Mouse (Mus musculus) bone marrow macrophage, adult 2 months (primary cell): ENCODE results near the gene Akap7. TPM values are rescaled to one million over a fixed set of nuclear protein-coding genes. Genes with fewer than 3 reads are reported as not detected.

Source experiments
- H3K27ac ChIP-seq: 2 replicates; pipeline ENCODE4 v1.5.1; 2012; ENCODE audit warnings: low read depth, low read length; ENCODE audit not compliant: insufficient read depth
- H3K4me1 ChIP-seq: 2 replicates; pipeline ENCODE4 v1.6.1; 2012; ENCODE audit warnings: low read length; ENCODE audit not compliant: control insufficient read depth, insufficient read depth
- H3K4me3 ChIP-seq: 2 replicates; pipeline ENCODE4 v1.5.1; 2012; ENCODE audit warnings: mild to moderate bottlenecking, low read length, moderate library complexity; ENCODE audit not compliant: insufficient read depth
- CTCF ChIP-seq: IDR thresholded peaks from 2 replicates; pipeline ENCODE4 v1.5.1; 2012; ENCODE audit warnings: low read depth, mild to moderate bottlenecking, low read length, moderate library complexity
- POLR2A ChIP-seq: IDR thresholded peaks from 2 replicates; pipeline ENCODE4 v1.6.1; 2012; ENCODE audit warnings: mild to moderate bottlenecking, low read depth, low read length, borderline replicate concordance
- polyA plus RNA-seq: library from polyadenylated mRNA; stranded (reverse); fragments of >200 nt; gene quantifications from 2 replicates; pipeline ENCODE4 v1.2.4, GENCODE M21; 2012; ENCODE audit not compliant: missing spikeins, insufficient read depth, insufficient read length

The Akap7 gene
- polyA plus RNA-seq, result 16.9 and 26.0 TPM in 2 replicates

GRCm38 (mm10) chr10:25307770-25308169, at the start of gene Akap7:
Akap7 (minus strand) TSS chr10:25307870.
- Histone ChIP-seq H3K27ac (no peak within 1 kb of the TSS), H3K4me3 (no peak within 1 kb of the TSS), H3K4me1 (peaks cover 14% of the 10 kb centered on the region)
- TF ChIP-seq CTCF, result no peak
- no peak for TF ChIP-seq POLR2A

- no peak overlapping the region for H3K4me3 ChIP-seq
- no peak for TF ChIP-seq POLR2A
- TF ChIP-seq CTCF, result no peak
- no peak overlapping the region for H3K27ac ChIP-seq
- H3K4me1 ChIP-seq, result no peaks in the 10 kb centered on the region
Observed at GRCm38 (mm10) chr10:25354390-25354789, 46.7 kb upstream of the Akap7 start.

- H3K4me3 ChIP-seq, result no peak overlapping the region
- TF ChIP-seq POLR2A (no peak), CTCF (no peak)
- H3K27ac ChIP-seq, result no peak overlapping the region
- no peaks in the 10 kb centered on the region for H3K4me1 ChIP-seq
Observed at GRCm38 (mm10) chr10:25353941-25354340, 46.3 kb upstream of the Akap7 start.

- H3K27ac ChIP-seq, result no peak overlapping the region
- H3K4me1 ChIP-seq, result 0 out of 2 replicates have a peak, but pooled peaks cover 4% of the 10 kb centered on the region
- H3K4me3 ChIP-seq, result no peak overlapping the region
- TF ChIP-seq CTCF, result no peak
- TF ChIP-seq POLR2A, result no peak
Observed at GRCm38 (mm10) chr10:25342801-25343200, 35.1 kb upstream of the Akap7 start.

- TF ChIP-seq CTCF, result no peak
- no peak for TF ChIP-seq POLR2A
- 0 out of 2 replicates have a peak, but pooled peaks cover 4% of the 10 kb centered on the region for H3K4me1 ChIP-seq
- no peak overlapping the region for H3K27ac ChIP-seq
- H3K4me3 ChIP-seq, result no peak overlapping the region
Observed at GRCm38 (mm10) chr10:25340675-25341074, 33.0 kb upstream of the Akap7 start.

- Histone ChIP-seq H3K27ac (no peak overlapping the region), H3K4me3 (no peak overlapping the region), H3K4me1 (peaks cover 14% of the 10 kb centered on the region)
- TF ChIP-seq CTCF (no peak), POLR2A (no peak)
Observed at GRCm38 (mm10) chr10:25333390-25334079, 25.9 kb upstream of the Akap7 start.

- TF ChIP-seq CTCF (no peak), POLR2A (no peak)
- H3K27ac ChIP-seq, result peak overlapping the region; percentile 74
- H3K4me3 ChIP-seq, result peak overlapping the region; percentile 20; the same call in 1 of the 2 replicates
- H3K4me1 ChIP-seq, result peaks cover 14% of the 10 kb centered on the region
Observed at GRCm38 (mm10) chr10:25331321-25332049, 23.8 kb upstream of the Akap7 start.

GRCm38 (mm10) chr10:25330094-25330493, 22.4 kb upstream of the Akap7 start:
- peaks cover 14% of the 10 kb centered on the region for H3K4me1 ChIP-seq

GRCm38 (mm10) chr10:25327511-25327910, 19.8 kb upstream of the Akap7 start:
- H3K27ac ChIP-seq, result no peak overlapping the region
- no peak overlapping the region for H3K4me3 ChIP-seq
- H3K4me1 ChIP-seq, result peaks cover 16% of the 10 kb centered on the region
- TF ChIP-seq CTCF (no peak), POLR2A (no peak)

More at GRCm38 (mm10) chr10:25330094-25330493, 22.4 kb upstream of the Akap7 start:
- Histone ChIP-seq H3K27ac (no peak overlapping the region), H3K4me3 (no peak overlapping the region)
- no peak for TF ChIP-seq POLR2A
- TF ChIP-seq CTCF, result no peak

- H3K27ac ChIP-seq, result no peak overlapping the region
- H3K4me1 ChIP-seq, result peaks cover 12% of the 10 kb centered on the region
- TF ChIP-seq CTCF (no peak), POLR2A (no peak)
- no peak overlapping the region for H3K4me3 ChIP-seq
Observed at GRCm38 (mm10) chr10:25325690-25326089, 18.0 kb upstream of the Akap7 start.
